Mouse (Mus musculus) intestine, embryonic 15.5 days (tissue): ENCODE measurements around the gene Etv6. TPM values are rescaled to one million over a fixed set of nuclear protein-coding genes. Genes with fewer than 3 reads are reported as not detected.

Experiments used
- polyA plus RNA-seq: library from polyadenylated mRNA; unstranded; fragments of >200 nt; fragmentation: Nextera tagmentation; extraction: Ambion mirVana; gene quantifications from 2 replicates; pipeline ENCODE4 v1.2.1, GENCODE M21; 2015

Gene Etv6
- polyA plus RNA-seq, 1 experiment from 2014 or later: 12.5 TPM

Other genes with a start within 250 kb of the Etv6 start
- not detected in 2 replicates for gene Kap, start 181.9 kb upstream of the Etv6 start, polyA plus RNA-seq